Mouse (Mus musculus) gastrocnemius, postnatal 4 days (tissue): ENCODE data around the gene Cbln4. TPM values are rescaled to one million over a fixed set of nuclear protein-coding genes. Genes with fewer than 3 reads are reported as not detected.
A peak's percentile ranks its signal among the peaks of the same experiment; 100 is the strongest.

Source experiments
- DNase-seq, 2 experiments: peaks; one replicate each; pipeline ENCODE4 v3.0.0; 2021 to 2022; ENCODE audit warnings: low spot score in 2 of 2, mixed read lengths in 2 of 2
- long read RNA-seq, 2 experiments: library from polyadenylated mRNA; stranded (forward); transcript quantifications; one replicate each; pipeline ENCODE4 v2.0.0; 2021
- total RNA-seq, 2 experiments: library from RNA; stranded (reverse); gene quantifications; 2 replicates each; pipeline ENCODE4 v1.2.3; 2021

Cbln4 gene
- not detected for total RNA-seq
- long read RNA-seq, experiment 1: 0 reads
- long read RNA-seq, experiment 2: 0 reads

DNA sequence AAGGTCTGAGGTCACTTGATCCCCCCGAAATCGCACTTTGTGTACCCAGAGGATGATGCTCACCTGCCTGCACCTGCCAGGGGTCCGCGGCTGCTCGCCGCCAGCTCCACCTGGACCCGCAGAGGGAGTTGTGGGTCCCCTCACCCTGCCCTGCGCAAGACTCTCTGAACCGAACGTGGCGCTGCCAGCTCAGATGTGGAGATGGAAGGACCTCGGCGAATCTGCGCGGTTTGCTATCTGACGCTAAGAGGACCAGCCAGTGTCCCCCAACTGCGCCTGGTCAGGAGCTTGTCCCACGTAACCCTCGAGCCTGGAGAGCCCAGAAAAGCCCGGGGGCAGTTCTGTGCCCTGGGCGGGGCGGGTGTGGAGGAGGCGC, at the start of gene Cbln4:
TSS of gene Cbln4 (minus strand) at position 232 of the 376 bp plus-strand sequence.
- DNase-seq: no peak

DNA sequence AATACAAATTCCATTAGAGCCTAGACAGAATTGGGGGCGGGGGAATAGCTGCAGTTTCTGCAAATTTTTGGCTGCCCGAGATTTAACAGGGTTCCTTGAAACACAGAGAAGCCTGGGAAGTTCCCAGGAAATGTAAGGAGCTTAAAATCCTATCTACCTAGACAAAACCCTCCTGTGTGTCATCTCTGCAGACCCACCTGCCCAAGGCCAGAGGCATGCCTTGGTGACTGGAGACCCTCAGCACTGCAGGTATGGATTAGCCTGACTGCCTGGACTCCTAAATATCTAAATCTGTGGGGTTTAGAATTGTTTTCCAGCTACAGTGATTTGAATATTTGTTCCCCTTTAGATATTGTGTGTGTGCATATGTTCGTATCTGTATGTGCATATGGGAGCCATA, 35.3 kb upstream of the Cbln4 start:
- DNase-seq: no peak

- no peak for DNase-seq
Observed at GRCm38 (mm10) chr2:172076295-172076694, 33.0 kb upstream of the Cbln4 start.

DNA sequence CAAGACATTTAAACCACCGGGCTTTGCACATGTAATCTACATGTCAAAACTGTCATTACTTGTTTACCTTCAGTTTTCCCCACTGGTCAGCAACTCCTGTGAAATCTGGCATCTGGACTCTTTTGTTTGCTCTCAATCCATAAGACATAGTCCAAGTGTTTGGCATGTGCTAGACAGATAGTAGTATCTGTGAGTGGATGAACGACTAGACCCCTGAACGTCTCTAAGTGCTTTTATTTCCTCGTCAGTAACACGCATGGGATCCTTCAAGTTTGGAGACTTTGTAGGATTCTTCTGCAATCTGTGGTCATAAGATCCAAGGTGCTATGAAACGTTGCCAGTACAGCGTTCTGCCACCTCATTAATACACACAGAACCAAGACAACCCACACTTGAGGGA, 19.6 kb upstream of the Cbln4 start:
- no peak for DNase-seq

DNA sequence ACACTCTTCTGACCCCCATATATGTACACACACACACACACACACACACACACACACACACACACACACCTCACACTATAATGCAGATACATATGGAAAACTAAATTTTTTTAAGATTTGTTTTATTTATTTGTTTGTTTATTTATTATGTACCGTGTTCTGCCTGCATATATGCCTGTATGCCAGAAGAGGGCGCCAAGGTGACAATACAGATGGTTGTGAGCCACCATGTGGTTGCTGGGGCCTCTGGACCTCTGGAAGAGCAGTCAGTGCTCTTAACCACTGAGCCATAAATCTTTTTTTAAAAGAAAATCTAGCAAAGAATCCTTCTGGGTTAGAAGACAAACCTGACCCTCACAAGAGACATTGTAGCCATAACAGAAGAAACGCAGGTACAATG, 16.5 kb upstream of the Cbln4 start:
- no peak for DNase-seq

GRCm38 (mm10) chr2:172058936-172059665, 15.8 kb upstream of the Cbln4 start:
- DNase-seq: no peak

DNA sequence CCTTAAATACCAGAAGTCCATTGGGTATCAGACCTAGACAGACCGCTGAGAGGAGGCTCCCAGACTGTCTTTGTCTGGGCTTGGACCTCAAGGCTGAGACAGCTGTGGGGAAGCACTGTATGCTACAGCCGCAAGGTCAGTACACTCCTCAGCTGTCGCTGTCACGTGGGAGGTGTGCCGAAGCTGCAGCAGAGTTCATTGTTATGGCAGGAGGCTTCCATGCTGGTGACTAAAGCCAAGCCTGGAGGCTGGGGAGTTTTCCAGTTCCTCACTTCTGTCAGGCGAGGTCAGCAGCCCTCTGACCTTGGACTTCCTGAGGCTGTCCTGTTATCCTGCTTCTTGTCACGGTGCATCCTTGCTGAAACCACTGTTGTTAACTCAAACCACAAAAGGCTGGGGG, 2.7 kb upstream of the Cbln4 start:
- no peak for DNase-seq

- no peak for DNase-seq
Observed at GRCm38 (mm10) chr2:172042607-172043234, 545 bp downstream of the Cbln4 start.

DNA sequence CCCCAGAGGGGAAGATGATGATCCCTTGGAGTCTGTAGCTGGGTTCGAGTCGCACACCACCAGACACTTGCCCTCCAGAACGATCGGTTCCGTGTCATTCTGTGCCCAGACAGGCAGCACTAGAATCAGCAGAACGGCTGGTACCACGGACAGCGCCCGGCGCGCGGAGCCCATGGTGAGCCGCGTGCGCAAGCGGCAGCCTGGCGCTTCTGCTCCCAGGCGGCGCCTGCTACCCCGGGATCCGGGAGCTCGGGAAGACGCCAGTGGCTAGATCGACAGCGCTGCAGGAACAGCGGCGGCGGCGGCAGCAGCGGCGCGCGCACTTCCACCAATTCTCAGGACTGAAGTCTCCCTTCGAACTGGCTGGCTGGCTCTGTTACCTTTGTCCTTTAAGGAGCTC, 1.1 kb downstream of the Cbln4 start:
- DNase-seq: peak; percentile 57 to 85

DNA sequence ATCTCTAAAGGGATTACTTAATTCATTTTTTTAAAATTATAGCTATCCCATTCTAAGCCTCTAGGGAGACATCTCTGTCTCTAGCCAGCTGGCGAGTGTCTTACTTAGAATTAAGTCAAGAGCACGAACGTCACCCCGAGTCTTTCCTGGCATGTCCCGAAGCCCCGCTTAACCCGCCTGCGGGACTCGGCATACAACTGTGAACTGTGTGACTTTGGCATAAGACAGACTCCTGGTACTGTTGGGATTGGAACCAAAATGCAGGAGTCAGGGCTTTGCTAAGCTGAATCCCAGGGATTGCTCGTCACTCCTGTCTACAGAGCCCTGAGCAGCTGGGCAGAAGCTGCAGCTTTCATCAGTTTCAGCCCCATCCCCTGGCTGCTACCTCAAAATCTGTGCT, 2.4 kb downstream of the Cbln4 start:
- DNase-seq: no peak

DNA sequence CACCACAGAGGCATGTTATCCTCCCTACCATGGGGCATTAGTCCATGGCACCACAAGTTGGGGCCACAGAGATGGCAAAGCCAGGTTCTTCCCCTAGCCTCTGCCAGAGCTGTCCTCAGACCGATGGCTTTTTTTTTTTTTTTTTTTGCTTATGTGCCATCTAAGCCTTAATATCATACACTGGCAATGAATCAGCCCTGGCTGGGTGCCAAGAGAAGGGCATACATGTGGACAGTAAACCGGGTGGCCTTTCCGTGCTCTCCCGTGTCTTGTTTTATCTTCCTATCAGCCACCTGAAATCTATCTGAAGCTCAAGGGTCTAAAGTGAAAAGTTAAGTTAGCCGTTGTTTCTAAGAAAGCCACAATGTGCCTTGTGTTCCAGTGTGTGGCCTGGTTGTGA, 3.7 kb downstream of the Cbln4 start:
- DNase-seq: no peak

DNA sequence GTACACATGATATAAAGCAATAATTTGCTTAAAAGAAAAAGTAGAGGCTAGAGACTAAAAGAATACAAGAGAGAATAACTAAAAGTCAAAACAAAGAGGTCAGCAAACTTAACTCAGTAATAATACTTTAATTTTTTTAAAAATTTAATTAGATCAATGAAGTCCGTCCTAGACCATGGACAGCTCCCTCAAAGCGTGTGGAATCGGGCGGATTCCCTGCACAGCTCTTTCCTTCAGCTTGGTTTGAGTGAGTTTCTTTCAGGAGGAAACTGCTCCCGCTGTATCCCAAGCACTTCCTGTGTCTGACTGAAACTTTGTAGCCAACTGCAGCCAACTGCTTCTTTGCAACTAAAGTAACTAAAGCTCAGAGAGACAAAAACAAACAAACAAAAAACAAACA, 9.0 kb downstream of the Cbln4 start:
- DNase-seq: no peak

- DNase-seq: no peak
Observed at GRCm38 (mm10) chr2:172025459-172026130, 17.7 kb downstream of the Cbln4 start.

DNA sequence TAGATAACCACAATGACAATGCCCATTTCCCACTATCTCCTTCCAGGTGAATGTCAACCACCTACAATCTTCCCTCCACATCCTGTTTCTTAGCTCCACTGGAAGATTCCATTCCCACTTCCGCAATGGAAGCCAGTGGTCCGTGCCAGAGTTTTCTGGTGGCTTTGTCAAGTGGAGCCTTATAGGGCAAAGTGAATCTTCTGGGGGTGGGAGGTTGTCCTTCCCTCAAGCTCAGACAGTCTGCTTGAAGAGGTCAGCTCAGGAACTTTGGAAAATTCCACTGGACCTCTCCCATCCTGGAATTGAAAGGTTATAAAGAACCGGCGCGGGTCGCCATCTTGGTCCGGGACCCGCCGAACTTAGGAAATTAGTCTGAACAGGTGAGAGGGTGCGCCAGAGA, 36.5 kb downstream of the Cbln4 start:
- no peak for DNase-seq

- DNase-seq: no peak
Observed at GRCm38 (mm10) chr2:172005970-172006369, 37.3 kb downstream of the Cbln4 start.

- no peak for DNase-seq
Observed at GRCm38 (mm10) chr2:172004029-172004984, 39.0 kb downstream of the Cbln4 start.

DNA sequence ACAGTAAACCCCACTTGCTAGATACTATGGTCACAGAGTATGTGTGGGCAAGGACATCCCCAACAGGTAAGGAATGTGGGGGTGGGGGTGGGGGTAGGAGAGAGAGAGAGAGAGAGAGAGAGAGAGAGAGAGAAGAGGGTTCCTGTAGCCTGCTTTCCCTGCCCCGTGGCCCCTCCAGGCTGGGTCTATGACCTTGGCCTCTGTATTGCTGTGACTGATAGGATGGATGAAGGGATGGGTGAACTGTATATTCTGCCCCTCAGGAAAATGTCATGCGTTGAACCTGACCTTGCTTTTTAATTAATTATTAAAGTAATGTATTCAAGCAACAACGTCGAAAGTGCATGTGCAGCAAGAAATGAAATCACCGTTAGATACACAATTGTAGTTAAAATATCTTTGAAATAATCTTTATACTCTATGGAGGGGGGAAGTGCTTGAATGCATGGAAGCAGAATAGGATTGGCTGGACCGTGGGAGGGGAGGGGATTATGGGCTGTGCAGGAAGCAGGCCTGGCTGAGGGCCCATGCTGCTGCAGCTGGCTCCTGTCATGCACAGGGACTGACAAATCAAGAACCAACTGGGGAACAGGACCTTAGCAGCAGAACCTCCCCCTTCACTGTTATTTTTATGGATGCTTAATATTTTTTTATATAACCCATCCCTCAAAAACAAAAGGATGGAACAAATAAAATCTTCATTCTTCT, 46.1 kb downstream of the Cbln4 start:
- no peak for DNase-seq

DNA sequence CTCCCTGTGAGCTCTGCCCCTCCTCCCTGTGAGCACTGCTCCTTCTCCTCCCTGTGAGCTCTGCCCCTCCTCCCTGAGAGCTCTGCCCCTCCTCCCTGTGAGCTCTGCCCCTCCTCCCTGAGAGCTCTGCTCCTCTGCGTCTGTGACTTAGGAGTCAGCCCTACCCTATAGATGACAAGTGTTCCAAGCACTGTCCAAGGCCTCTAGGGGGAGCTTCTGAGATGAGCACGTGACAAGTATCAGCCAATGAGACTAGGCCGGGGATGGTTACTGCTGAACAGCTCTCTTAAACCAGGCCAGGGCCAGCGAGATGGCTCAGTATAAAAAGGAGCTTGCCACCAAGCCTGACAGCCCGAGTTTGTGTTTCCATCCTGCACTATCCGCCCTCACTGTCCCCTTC, 48.4 kb downstream of the Cbln4 start:
- no peak for DNase-seq

- no peak for DNase-seq
Observed at GRCm38 (mm10) chr2:171994240-171994639, 49.0 kb downstream of the Cbln4 start.

DNA sequence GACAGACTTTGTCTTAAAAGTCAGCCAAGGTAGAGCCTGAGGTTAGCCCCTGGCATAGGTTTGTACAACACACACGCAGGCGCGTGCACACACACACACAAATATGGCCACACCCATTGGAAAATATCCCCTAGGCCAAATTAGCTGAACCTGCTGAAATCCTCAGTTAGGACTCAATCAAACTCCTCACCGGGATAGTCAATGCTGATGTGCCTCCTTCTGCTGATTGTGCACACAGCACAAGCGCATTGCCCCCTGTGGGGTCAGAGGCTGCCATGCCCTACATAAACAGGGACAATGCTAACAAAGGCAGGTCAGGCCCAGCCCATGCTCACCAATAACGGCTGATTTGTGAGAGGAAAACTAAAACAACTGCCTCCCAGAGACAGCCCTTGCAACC, 56.6 kb downstream of the Cbln4 start:
- no peak for DNase-seq
